Comparison of ENCODE assay signal across 9 mouse cellular contexts in genomic region chr1:132233566-132233965, GRCm38 (mm10). TPM values are rescaled to one million over a fixed set of nuclear protein-coding genes. Genes with fewer than 3 reads are reported as not detected.
A peak's percentile ranks its signal among the peaks of the same experiment; 100 is the strongest.
DNase-seq lines count a peak whose midpoint lies in the region; ATAC-seq lines count a peak whose summit lies in the region.
"Had no signal": no experiment of that assay in that cellular context is flagged by ENCODE, and none has a peak within 500 bp of the region (broad histone marks: within the 10 kb centered on the region; RNA-seq: fewer than 3 reads in every experiment).

No protein-coding gene starts in this region.

- no peaks in the 10 kb centered on the region for H3K9me3 ChIP-seq in heart, embryonic 10.5 days
- no peaks in the 10 kb centered on the region for H3K9me3 ChIP-seq in midbrain, embryonic 14.5 days (ENCODE audit: control insufficient read depth, low read length)
- H3K9me3 ChIP-seq: limb, embryonic 13.5 days had no signal

- peaks cover 49% of the 10 kb centered on the region; the same call in 1 of the 2 replicates for H3K27me3 ChIP-seq in heart, embryonic 10.5 days (ENCODE audit: insufficient read depth, poor library complexity, severe bottlenecking)
- H3K27me3 ChIP-seq in midbrain, embryonic 14.5 days (ENCODE audit: control insufficient read depth, insufficient read depth, low read length), result no peaks in the 10 kb centered on the region

- DNase-seq in heart, postnatal 14 days, result peak; percentile 12 to 27
- no peak for DNase-seq in heart, embryonic 10.5 days (ENCODE audit: low spot score)
- DNase-seq in B cell, adult 2 months, result peak; percentile 17 to 27
- peak; percentile 56 for DNase-seq in brain, adult 2 months (ENCODE audit: low read depth, low spot score)
- peak; percentile 47 for DNase-seq in kidney, adult 9 months
- DNase-seq in midbrain, embryonic 14.5 days, result peak; percentile 75
- no peak for DNase-seq in spleen, postnatal 4 days (ENCODE audit: low spot score in 2 of 2)

- no peak overlapping the region for H3K4me2 ChIP-seq in midbrain, embryonic 14.5 days (ENCODE audit: low read length)
- H3K4me2 ChIP-seq: limb, embryonic 13.5 days had no signal

- no peak overlapping the region for H3K27ac ChIP-seq in heart, embryonic 10.5 days
- H3K27ac ChIP-seq in midbrain, embryonic 14.5 days (replicated peaks; ENCODE audit: low read depth, low read length), result no peak overlapping the region
- H3K27ac ChIP-seq: limb, embryonic 13.5 days had no signal

- no peak overlapping the region for H3K4me3 ChIP-seq in heart, embryonic 10.5 days
- no peak overlapping the region for H3K4me3 ChIP-seq in midbrain, embryonic 14.5 days (replicated peaks; ENCODE audit: low read depth, low read length)
- H3K4me3 ChIP-seq: limb, embryonic 13.5 days had no signal

- WGBS in heart, embryonic 10.5 days, result 15% methylated on average over 12 of the region's 12 CpGs
- WGBS in midbrain, embryonic 14.5 days, result 28% methylated on average over 12 of the region's 12 CpGs

- no peaks in the 10 kb centered on the region for H3K4me1 ChIP-seq in heart, embryonic 10.5 days
- H3K4me1 ChIP-seq in midbrain, embryonic 14.5 days (ENCODE audit: control insufficient read depth, insufficient read depth, low read length), result no peaks in the 10 kb centered on the region
- H3K4me1 ChIP-seq: limb, embryonic 13.5 days had no signal

- no peak overlapping the region for H3K9ac ChIP-seq in midbrain, embryonic 14.5 days (replicated peaks; ENCODE audit: low read length)
- H3K9ac ChIP-seq: limb, embryonic 13.5 days had no signal

- intact Hi-C loops in heart, postnatal 14 days (cut with DNase I), result no loop called here

- no peak; the same call in 1 of the 2 replicates for ATAC-seq in midbrain, embryonic 14.5 days (ENCODE audit: low FRiP score, low TSS enrichment)
- no peak for ATAC-seq in megakaryocyte, adult 5-6 weeks (ENCODE audit: poor library complexity, severe bottlenecking)

- H3K36me3 ChIP-seq in heart, embryonic 10.5 days, result no peaks in the 10 kb centered on the region
- peaks cover 2% of the 10 kb centered on the region; the same call in 1 of the 2 replicates for H3K36me3 ChIP-seq in midbrain, embryonic 14.5 days (ENCODE audit: control insufficient read depth, insufficient read depth, low read length)
- H3K36me3 ChIP-seq: limb, embryonic 13.5 days had no signal

RNA-seq across cellular contexts. Expression of gene Gm10188, which starts 4.0 kb away (rescaled TPM):
- not detected for total RNA-seq in heart, postnatal 14 days (2021)
- polyA plus RNA-seq in heart, embryonic 10.5 days (2016; fragmentation: Nextera tagmentation; extraction: Ambion mirVana), result not detected in 2 replicates
- 0.70 TPM in 1 of 2 replicates, not detected in the other for polyA plus RNA-seq in midbrain, embryonic 14.5 days (2014; fragmentation: Nextera tagmentation; extraction: Ambion mirVana)
- total RNA-seq in megakaryocyte, adult 5-6 weeks (2015), result not detected in 2 replicates
- total RNA-seq in megakaryocyte, adult 5-6 weeks (2017), result not detected in 2 replicates
- polyA plus RNA-seq: limb, embryonic 13.5 days had no signal

RNA-seq across cellular contexts. Expression of gene AC124108.1, which starts 42.3 kb away (rescaled TPM):
- not detected for total RNA-seq in heart, postnatal 14 days (2021)
- 0.05 TPM in 1 of 2 replicates, not detected in the other for polyA plus RNA-seq in heart, embryonic 10.5 days (2016; fragmentation: Nextera tagmentation; extraction: Ambion mirVana)
- 4.4 and 4.5 TPM in 2 replicates for polyA plus RNA-seq in midbrain, embryonic 14.5 days (2014; fragmentation: Nextera tagmentation; extraction: Ambion mirVana)
- total RNA-seq in megakaryocyte, adult 5-6 weeks (2015), result not detected in 2 replicates
- total RNA-seq in megakaryocyte, adult 5-6 weeks (2017), result not detected in 2 replicates

RNA-seq across cellular contexts. Expression of gene Lemd1, which starts 42.3 kb away (rescaled TPM):
- total RNA-seq in heart, postnatal 14 days (2021), result not detected
- 0.12 and 0.49 TPM in 2 replicates for polyA plus RNA-seq in heart, embryonic 10.5 days (2016; fragmentation: Nextera tagmentation; extraction: Ambion mirVana)
- 21.2 and 23.2 TPM in 2 replicates for polyA plus RNA-seq in midbrain, embryonic 14.5 days (2014; fragmentation: Nextera tagmentation; extraction: Ambion mirVana)
- total RNA-seq in megakaryocyte, adult 5-6 weeks (2015), result not detected in 2 replicates
- total RNA-seq in megakaryocyte, adult 5-6 weeks (2017), result not detected in 2 replicates

Comparison
In these comparisons a context has a peak if more than half of its experiments do, and no peak if none do; other contexts are left out.
1. DNase-seq: peak in heart, postnatal 14 days (2 of 2), B cell, adult 2 months (2 of 2), brain, adult 2 months (single experiment), kidney, adult 9 months (single experiment) and midbrain, embryonic 14.5 days (single experiment); none in heart, embryonic 10.5 days (single experiment) and spleen, postnatal 4 days (0 of 2).